Mouse (Mus musculus) common myeloid progenitor, adult 5-6 weeks (primary cell): ENCODE data around the gene E330034G19Rik. TPM values are rescaled to one million over a fixed set of nuclear protein-coding genes. Genes with fewer than 3 reads are reported as not detected.
"Not testable (repeated sequence)": the region's sequence is repeated elsewhere in the genome, so short reads cannot be mapped to it uniquely, and the experiment has no call there.

Experiments used
- ATAC-seq: replicated peaks from 2 replicates; pipeline ENCODE4 v1.8.0; 2016; ENCODE audit warnings: low read depth, mild to moderate bottlenecking, moderate TSS enrichment, inconsistent platforms; ENCODE audit not compliant: poor library complexity, severe bottlenecking
- total RNA-seq: library from RNA; stranded (forward); fragments of 200-1000, 187-1606 nt; gene quantifications from 2 replicates; pipeline ENCODE4 v1.2.3, GENCODE M21; 2017

Gene E330034G19Rik
- total RNA-seq, 1 experiment from 2014 or later: not detected

DNA sequence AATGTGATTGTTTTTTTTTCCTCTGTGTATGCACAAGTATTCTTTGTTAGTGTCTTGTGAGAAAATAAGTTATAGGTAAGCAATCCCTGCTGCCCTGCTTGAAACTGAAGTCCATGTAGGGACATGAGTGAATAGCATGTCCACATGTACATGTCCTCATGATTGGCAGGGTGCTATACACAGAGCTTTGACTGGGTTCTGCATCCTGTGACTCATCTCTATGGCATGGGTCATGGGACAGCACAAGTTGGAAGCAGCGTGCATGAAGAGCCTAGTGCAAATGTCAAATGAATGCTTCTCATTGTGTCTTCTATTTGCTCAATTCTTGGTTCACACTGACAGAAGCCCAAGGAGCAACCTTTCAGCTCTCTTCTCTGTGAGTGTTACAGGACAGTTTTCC lies 14.1 kb downstream of the E330034G19Rik start:
- ATAC-seq: no peak

DNA sequence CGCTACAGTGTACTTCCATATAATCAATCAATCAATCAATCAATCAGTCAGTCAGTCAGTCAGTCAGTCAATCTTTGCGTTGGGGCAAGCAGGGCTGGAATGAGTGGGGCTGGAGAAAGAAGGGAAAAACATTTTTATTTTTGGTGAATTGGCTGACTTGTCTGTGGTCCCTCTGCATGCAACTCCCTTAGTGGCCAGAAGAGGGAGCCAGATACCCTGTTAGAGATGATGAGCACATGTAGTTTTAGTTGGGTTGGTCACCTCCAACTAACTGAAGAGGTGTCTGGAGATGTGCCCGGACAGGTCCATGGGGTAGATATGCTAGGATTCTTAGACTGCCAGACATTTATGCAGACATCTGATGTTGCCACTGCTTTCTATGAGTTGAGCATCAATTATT lies 18.1 kb downstream of the E330034G19Rik start:
- ATAC-seq: peak; percentile 73

GRCm38 (mm10) chr14:24347007-24347406 lies 54.0 kb downstream of the E330034G19Rik start:
- not testable (repeated sequence) for ATAC-seq

DNA sequence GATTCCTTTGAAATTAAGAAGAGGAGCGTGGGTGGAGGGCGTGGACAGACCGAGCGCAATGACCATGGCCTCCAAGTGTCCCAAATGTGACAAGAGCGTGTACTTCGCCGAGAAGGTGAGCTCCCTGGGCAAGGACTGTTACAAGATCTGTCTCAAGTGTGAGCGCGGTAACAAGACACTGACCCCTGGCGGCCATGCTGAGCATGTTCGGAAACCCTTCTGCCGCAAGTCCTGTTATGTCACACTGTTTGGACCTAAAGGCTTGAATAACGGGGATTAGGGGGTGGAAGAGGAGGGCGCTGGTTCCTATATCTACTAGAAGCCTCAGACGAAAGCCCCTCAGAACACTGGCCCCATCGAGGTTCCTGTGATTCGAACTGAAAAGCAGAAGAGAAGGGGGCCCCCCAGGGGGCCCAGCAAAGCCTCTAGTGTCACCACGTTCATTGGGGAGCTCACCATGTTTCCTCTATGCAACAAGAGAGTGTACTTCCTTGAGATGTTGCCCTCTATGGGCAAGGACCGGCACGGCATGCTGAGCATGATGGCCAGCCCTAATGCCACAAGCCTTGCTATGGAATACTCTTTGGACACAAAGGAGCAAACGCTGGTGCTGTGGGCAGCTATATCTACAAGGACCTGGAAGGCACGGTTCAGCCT lies 65.4 kb downstream of the E330034G19Rik start:
- ATAC-seq: peak; percentile 65

Other genes with a start within 250 kb of the E330034G19Rik start
- gene Dlg5, start 47.3 kb upstream of the E330034G19Rik start, total RNA-seq: 0.19 TPM in 1 of 2 replicates, not detected in the other
- gene Polr3a, start 193.8 kb downstream of the E330034G19Rik start, total RNA-seq: 14.3 and 19.0 TPM in 2 replicates
- 5,130 and 6,073 TPM in 2 replicates for gene Rps24, start 193.9 kb downstream of the E330034G19Rik start, total RNA-seq